Mouse (Mus musculus) liver, adult 2 months (tissue): Measurements from ENCODE around the gene Usp40.

Experiments used
- CTCF ChIP-seq: fragments of 200-500 bp; IDR thresholded peaks from 2 replicates; pipeline ENCODE4 v1.5.1; 2011; ENCODE audit warnings: low read depth, low read length, control low read depth
- POLR2A ChIP-seq: fragments of 200-500 bp; IDR thresholded peaks from 2 replicates; pipeline ENCODE4 v1.6.1; 2011; ENCODE audit warnings: low read length, control low read depth; ENCODE audit not compliant: insufficient read depth; ENCODE audit errors: extremely low read depth

GRCm38 (mm10) chr1:88014194-88014593 is 5.8 kb upstream of the Usp40 start:
- TF ChIP-seq CTCF (no peak), POLR2A (no peak)
